Mouse (Mus musculus): ENCODE measurements at regions not wholly inside any gene's neighbourhood (a gene's known extent, or its start where the extent isn't known, plus 50 kb on each side); places are given as distances from the start of the nearest gene placed in this dataset.

DNA sequence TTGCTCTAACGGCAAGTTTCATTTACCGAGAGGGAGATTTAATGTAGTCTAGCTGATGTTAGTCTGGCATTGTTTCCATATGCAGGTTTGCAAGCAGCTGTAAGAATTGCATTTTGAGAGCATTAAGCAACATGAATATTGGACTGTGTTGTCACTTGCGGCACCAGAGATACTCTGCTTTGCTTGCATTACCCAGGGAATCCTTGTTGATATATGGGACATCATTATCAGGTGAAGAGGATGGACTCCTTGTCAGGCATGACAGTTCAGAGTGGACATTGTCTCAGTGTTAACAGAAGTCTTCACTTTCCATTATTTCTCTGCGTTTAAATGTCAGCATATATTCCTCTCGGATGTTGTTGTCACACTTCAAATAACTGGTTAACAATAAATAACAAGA is 208.1 kb downstream of the Brinp2 start:
- 50% methylated on average over 5 of the region's 5 CpGs for WGBS
- H3K9ac ChIP-seq (replicated peaks; ENCODE audit: low read depth, low read length) = no peak overlapping the region
- H3K9me3 ChIP-seq (ENCODE audit: control insufficient read depth, low read length) = no peaks in the 10 kb centered on the region
- no peak; the same call in 1 of the 2 replicates for ATAC-seq
- no peaks in the 10 kb centered on the region for H3K36me3 ChIP-seq (ENCODE audit: control insufficient read depth, insufficient read depth)
- no peaks in the 10 kb centered on the region for H3K27me3 ChIP-seq (replicated peaks; ENCODE audit: control insufficient read depth, insufficient read depth, low read length)
- no peak overlapping the region for H3K4me3 ChIP-seq (replicated peaks; ENCODE audit: low read length)
- no peak overlapping the region for H3K27ac ChIP-seq (ENCODE audit: low read length)
- H3K4me2 ChIP-seq (ENCODE audit: low read length) = no peak overlapping the region
- H3K4me1 ChIP-seq (replicated peaks; ENCODE audit: control insufficient read depth, insufficient read depth, low read length) = peaks cover 7% of the 10 kb centered on the region

GRCm38 (mm10) chr1:158161111-158161510 is 195.0 kb downstream of the Brinp2 start:
- Histone ChIP-seq H3K36me3 (ENCODE audit: control insufficient read depth, insufficient read depth) (no peaks in the 10 kb centered on the region), H3K9ac (replicated peaks; ENCODE audit: low read depth, low read length) (no peak overlapping the region), H3K9me3 (ENCODE audit: control insufficient read depth, low read length) (no peaks in the 10 kb centered on the region), H3K4me1 (replicated peaks; ENCODE audit: control insufficient read depth, insufficient read depth, low read length) (peaks cover 11% of the 10 kb centered on the region), H3K27me3 (replicated peaks; ENCODE audit: control insufficient read depth, insufficient read depth, low read length) (no peaks in the 10 kb centered on the region), H3K27ac (ENCODE audit: low read length) (no peak overlapping the region), H3K4me2 (ENCODE audit: low read length) (no peak overlapping the region), H3K4me3 (replicated peaks; ENCODE audit: low read length) (no peak overlapping the region)
- WGBS = 33% methylated on average over 2 of the region's 2 CpGs
- ATAC-seq = peak; percentile 58; the same call in 1 of the 2 replicates

- H3K27me3 ChIP-seq (replicated peaks; ENCODE audit: control insufficient read depth, insufficient read depth, low read length) = no peaks in the 10 kb centered on the region
- no peak overlapping the region for H3K4me3 ChIP-seq (replicated peaks; ENCODE audit: low read length)
- no peaks in the 10 kb centered on the region for H3K9me3 ChIP-seq (ENCODE audit: control insufficient read depth, low read length)
- peak; percentile 84 for ATAC-seq
- 5% methylated on average over 6 of the region's 6 CpGs for WGBS
- peaks cover 11% of the 10 kb centered on the region for H3K4me1 ChIP-seq (replicated peaks; ENCODE audit: control insufficient read depth, insufficient read depth, low read length)
- H3K36me3 ChIP-seq (ENCODE audit: control insufficient read depth, insufficient read depth) = no peaks in the 10 kb centered on the region
- no peak overlapping the region for H3K9ac ChIP-seq (replicated peaks; ENCODE audit: low read depth, low read length)
- no peak overlapping the region for H3K27ac ChIP-seq (ENCODE audit: low read length)
- H3K4me2 ChIP-seq (ENCODE audit: low read length) = no peak overlapping the region
These were observed 194.6 kb downstream of the Brinp2 start for GRCm38 (mm10) chr1:158161533-158161932.

GRCm38 (mm10) chr1:158163411-158163810 is 192.7 kb downstream of the Brinp2 start:
- Histone ChIP-seq H3K36me3 (ENCODE audit: control insufficient read depth, insufficient read depth) (no peaks in the 10 kb centered on the region), H3K4me2 (ENCODE audit: low read length) (no peak overlapping the region), H3K27ac (ENCODE audit: low read length) (no peak overlapping the region), H3K4me1 (replicated peaks; ENCODE audit: control insufficient read depth, insufficient read depth, low read length) (peaks cover 11% of the 10 kb centered on the region), H3K4me3 (replicated peaks; ENCODE audit: low read length) (no peak overlapping the region), H3K27me3 (replicated peaks; ENCODE audit: control insufficient read depth, insufficient read depth, low read length) (no peaks in the 10 kb centered on the region), H3K9me3 (ENCODE audit: control insufficient read depth, low read length) (no peaks in the 10 kb centered on the region), H3K9ac (replicated peaks; ENCODE audit: low read depth, low read length) (no peak overlapping the region)
- ATAC-seq = no peak

DNA sequence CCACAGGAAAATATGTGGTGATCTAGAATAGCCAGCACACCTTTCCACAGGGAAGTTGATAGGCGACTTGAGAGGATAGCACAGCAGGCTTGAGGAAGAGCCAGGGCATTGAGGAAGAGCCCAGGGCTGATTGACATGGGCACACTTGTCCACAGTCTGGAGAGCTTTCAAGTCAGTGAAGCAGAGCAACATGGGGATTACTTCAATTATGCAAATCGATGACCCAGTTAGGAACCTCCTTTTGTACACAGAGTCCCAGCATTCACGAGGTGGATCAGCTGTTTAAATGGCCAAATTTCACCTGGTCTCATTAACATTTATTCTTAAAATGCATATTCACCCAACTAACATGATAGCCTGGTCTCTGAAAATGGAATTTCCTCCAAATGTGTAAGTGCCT is 186.1 kb downstream of the Brinp2 start:
- H3K9me3 ChIP-seq (ENCODE audit: control insufficient read depth, low read length) = no peaks in the 10 kb centered on the region
- no peak overlapping the region for H3K9ac ChIP-seq (replicated peaks; ENCODE audit: low read depth, low read length)
- no peak overlapping the region for H3K27ac ChIP-seq (ENCODE audit: low read length)
- H3K4me3 ChIP-seq (replicated peaks; ENCODE audit: low read length) = no peak overlapping the region
- no peak overlapping the region for H3K4me2 ChIP-seq (ENCODE audit: low read length)
- ATAC-seq = no peak
- 32% methylated on average over 3 of the region's 3 CpGs for WGBS
- H3K27me3 ChIP-seq (replicated peaks; ENCODE audit: control insufficient read depth, insufficient read depth, low read length) = no peaks in the 10 kb centered on the region
- no peaks in the 10 kb centered on the region for H3K36me3 ChIP-seq (ENCODE audit: control insufficient read depth, insufficient read depth)
- no peaks in the 10 kb centered on the region for H3K4me1 ChIP-seq (replicated peaks; ENCODE audit: control insufficient read depth, insufficient read depth, low read length)

- H3K4me3 ChIP-seq (replicated peaks; ENCODE audit: low read length) = no peak overlapping the region
- ATAC-seq = no peak
- no peak overlapping the region for H3K27ac ChIP-seq (ENCODE audit: low read length)
- WGBS = 57% methylated on average over 4 of the region's 4 CpGs
- no peak overlapping the region for H3K9ac ChIP-seq (replicated peaks; ENCODE audit: low read depth, low read length)
- H3K9me3 ChIP-seq (ENCODE audit: control insufficient read depth, low read length) = no peaks in the 10 kb centered on the region
- no peaks in the 10 kb centered on the region for H3K36me3 ChIP-seq (ENCODE audit: control insufficient read depth, insufficient read depth)
- no peak overlapping the region for H3K4me2 ChIP-seq (ENCODE audit: low read length)
- no peaks in the 10 kb centered on the region for H3K4me1 ChIP-seq (replicated peaks; ENCODE audit: control insufficient read depth, insufficient read depth, low read length)
- H3K27me3 ChIP-seq (replicated peaks; ENCODE audit: control insufficient read depth, insufficient read depth, low read length) = no peaks in the 10 kb centered on the region
These were observed 176.0 kb downstream of the Brinp2 start for GRCm38 (mm10) chr1:158180095-158180494.

DNA sequence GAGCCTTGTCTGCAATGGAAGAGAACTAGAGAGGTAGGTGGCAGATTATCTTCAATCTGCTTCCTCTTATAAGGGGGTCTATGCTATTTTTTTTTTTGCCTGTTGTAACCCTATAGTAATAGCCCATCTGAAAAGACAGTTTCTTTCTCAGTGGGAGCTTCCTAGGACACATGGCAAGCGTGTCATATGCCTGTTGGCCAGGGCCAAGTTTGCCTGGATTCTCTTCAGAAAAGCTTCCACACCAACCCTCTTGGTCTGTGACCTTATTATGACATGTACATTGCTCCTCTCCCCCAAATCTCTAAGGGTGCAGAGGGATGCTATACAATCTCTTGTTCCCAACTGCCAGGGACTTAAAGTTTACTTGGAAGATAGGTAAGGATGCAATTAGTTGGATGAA is 174.8 kb downstream of the Brinp2 start:
- 82% methylated on average over 1 of the region's 1 CpGs for WGBS
- no peak for ATAC-seq
- Histone ChIP-seq H3K4me1 (replicated peaks; ENCODE audit: control insufficient read depth, insufficient read depth, low read length) (no peaks in the 10 kb centered on the region), H3K9me3 (ENCODE audit: control insufficient read depth, low read length) (no peaks in the 10 kb centered on the region), H3K27me3 (replicated peaks; ENCODE audit: control insufficient read depth, insufficient read depth, low read length) (no peaks in the 10 kb centered on the region), H3K36me3 (ENCODE audit: control insufficient read depth, insufficient read depth) (no peaks in the 10 kb centered on the region), H3K9ac (replicated peaks; ENCODE audit: low read depth, low read length) (no peak overlapping the region), H3K4me2 (ENCODE audit: low read length) (no peak overlapping the region), H3K27ac (ENCODE audit: low read length) (no peak overlapping the region), H3K4me3 (replicated peaks; ENCODE audit: low read length) (no peak overlapping the region)

GRCm38 (mm10) chr1:158187651-158188050 is 168.5 kb downstream of the Brinp2 start:
- WGBS = 67% methylated on average over 8 of the region's 8 CpGs
- H3K9ac ChIP-seq (replicated peaks; ENCODE audit: low read depth, low read length) = no peak overlapping the region
- H3K9me3 ChIP-seq (ENCODE audit: control insufficient read depth, low read length) = no peaks in the 10 kb centered on the region

GRCm38 (mm10) chr1:158192841-158193551 is 163.1 kb downstream of the Brinp2 start:
- 0 out of 2 replicates have a peak, but pooled peaks have one; percentile 43 for ATAC-seq
- no peak overlapping the region for H3K27ac ChIP-seq (ENCODE audit: low read length)
- H3K9ac ChIP-seq (replicated peaks; ENCODE audit: low read depth, low read length) = no peak overlapping the region
- no peak overlapping the region for H3K4me3 ChIP-seq (replicated peaks; ENCODE audit: low read length)
- no peaks in the 10 kb centered on the region for H3K36me3 ChIP-seq (ENCODE audit: control insufficient read depth, insufficient read depth)
- H3K4me2 ChIP-seq (ENCODE audit: low read length) = no peak overlapping the region
- H3K9me3 ChIP-seq (ENCODE audit: control insufficient read depth, low read length) = no peaks in the 10 kb centered on the region
- 36% methylated on average over 12 of the region's 12 CpGs for WGBS
- peaks cover 9% of the 10 kb centered on the region for H3K4me1 ChIP-seq (replicated peaks; ENCODE audit: control insufficient read depth, insufficient read depth, low read length)
- no peaks in the 10 kb centered on the region for H3K27me3 ChIP-seq (replicated peaks; ENCODE audit: control insufficient read depth, insufficient read depth, low read length)

More at GRCm38 (mm10) chr1:158187651-158188050, 168.5 kb downstream of the Brinp2 start:
- H3K4me1 ChIP-seq (replicated peaks; ENCODE audit: control insufficient read depth, insufficient read depth, low read length) = peaks cover 5% of the 10 kb centered on the region
- H3K4me3 ChIP-seq (replicated peaks; ENCODE audit: low read length) = no peak overlapping the region
- H3K36me3 ChIP-seq (ENCODE audit: control insufficient read depth, insufficient read depth) = no peaks in the 10 kb centered on the region
- H3K4me2 ChIP-seq (ENCODE audit: low read length) = no peak overlapping the region
- ATAC-seq = no peak
- no peak overlapping the region for H3K27ac ChIP-seq (ENCODE audit: low read length)
- no peaks in the 10 kb centered on the region for H3K27me3 ChIP-seq (replicated peaks; ENCODE audit: control insufficient read depth, insufficient read depth, low read length)
